Mouse (Mus musculus): Measurements from ENCODE around the gene Plekha7. TPM values are rescaled to one million over a fixed set of nuclear protein-coding genes. Genes with fewer than 3 reads are reported as not detected.

Plekha7 gene
- 7.3 and 8.6 TPM in 2 replicates for polyA plus RNA-seq (2012; rRNA removed; ENCODE audit: low replicate concordance)

DNA sequence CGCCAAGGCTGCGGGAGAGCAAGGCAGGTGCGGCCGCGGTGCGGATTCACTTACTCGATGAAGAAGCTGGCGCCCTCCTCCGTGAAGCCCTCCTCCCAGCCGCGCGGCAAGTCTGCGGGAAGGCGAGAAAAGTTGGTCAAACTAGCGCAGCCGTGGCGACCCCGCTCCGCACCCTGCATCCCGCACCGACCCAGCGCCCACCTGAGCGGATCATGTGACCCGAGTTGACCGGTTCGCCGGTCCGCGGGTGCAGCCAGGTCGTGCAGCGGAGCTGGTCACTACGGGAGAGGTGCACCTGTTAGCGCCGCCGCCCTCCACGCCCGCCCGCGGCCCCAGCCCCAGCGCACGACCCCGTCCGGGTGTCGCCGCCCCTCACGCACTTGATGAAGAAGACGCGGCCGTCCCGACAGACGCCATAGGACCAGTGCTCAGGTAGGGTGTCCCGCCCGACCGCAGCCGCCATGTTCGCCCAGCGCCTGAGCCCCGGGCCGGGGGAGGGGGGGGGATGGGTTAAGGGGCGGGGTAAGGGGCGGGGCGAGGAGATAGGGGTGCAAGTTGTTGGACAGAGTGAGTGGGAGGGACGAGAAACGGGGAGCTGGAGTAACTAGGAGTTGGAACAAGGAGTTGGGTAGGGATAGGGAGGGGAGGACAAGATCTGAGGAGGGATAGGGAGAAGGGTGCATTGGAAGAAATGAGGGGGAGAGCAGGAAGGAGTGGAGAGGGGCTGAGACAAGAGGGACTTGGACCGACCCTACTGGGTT lies at the start of gene Plekha7:
TSS of gene Plekha7 (minus strand) at position 506 of the 761 bp plus-strand sequence.

DNA sequence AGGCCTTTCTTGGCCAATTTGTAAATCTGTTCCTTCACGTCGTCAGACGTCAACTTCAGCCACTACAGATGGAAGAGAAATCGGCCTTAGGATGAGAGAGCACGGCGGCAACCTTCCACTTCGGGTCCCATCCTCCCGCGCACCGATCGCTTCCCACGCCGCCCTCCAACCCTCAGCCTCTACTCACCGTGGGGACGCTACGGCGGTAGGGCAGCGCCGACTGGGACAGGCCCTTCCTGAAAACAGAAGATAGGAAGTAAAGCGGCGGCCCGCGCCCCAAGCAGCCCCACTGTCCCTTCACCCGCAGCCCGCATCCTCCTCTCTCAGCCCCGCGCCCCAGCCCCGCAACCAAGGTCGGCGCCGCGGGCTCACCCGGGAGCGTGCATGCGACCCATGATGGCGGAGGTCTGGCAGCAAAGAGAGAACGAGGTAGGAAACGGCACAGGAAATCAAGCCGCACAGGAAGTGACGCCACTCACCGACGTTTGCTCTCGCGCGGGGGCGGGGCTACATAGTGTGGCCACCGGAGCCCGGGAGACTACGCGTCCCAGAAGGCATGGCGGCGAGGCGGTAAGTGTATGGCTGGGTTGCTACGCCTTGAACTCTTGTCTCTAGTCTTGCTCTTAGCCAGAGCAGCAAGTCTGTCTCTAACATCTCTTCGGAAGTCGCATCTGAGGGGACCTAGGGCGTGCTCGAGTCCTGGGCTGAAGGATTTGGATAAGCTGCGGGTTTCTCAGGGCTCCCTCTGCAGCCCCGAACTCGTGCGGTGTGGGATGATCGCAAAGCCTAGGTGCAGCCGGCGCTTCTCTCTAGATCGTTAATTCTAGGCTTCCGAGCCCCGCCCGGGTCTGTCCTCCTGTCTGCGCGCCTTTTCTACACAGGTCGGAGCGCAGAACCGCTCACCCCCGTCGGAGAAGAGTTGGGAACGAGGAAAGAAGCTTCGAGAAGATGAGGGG lies 25.8 kb upstream of the Plekha7 start, which contains the start of gene Rps13:
TSS of gene Rps13 (minus strand) at position 483 of the 956 bp plus-strand sequence.

GRCm38 (mm10) chr7:116084366-116084765 lies 223.8 kb downstream of the Plekha7 start, which contains the start of gene Gm4353:
Gm4353 (minus strand) TSS chr7:116084635.

Other genes with a start within 250 kb of the Plekha7 start
- 0.99 TPM in 2 replicates for gene Gm4353, start 223.7 kb downstream of the Plekha7 start, polyA plus RNA-seq (2012; rRNA removed; ENCODE audit: low replicate concordance)
- 99.7 and 153 TPM in 2 replicates for gene Rps13, start 25.8 kb upstream of the Plekha7 start, polyA plus RNA-seq (2012; rRNA removed; ENCODE audit: low replicate concordance)
- gene Pik3c2a, start 135.1 kb upstream of the Plekha7 start, polyA plus RNA-seq (2012; rRNA removed; ENCODE audit: low replicate concordance), result 2.5 and 7.7 TPM in 2 replicates
- 1.9 and 3.9 TPM in 2 replicates for gene Nucb2, start 196.0 kb upstream of the Plekha7 start, polyA plus RNA-seq (2012; rRNA removed; ENCODE audit: low replicate concordance)